Mouse (Mus musculus): ENCODE measurements around the gene Stxbp5. TPM values are rescaled to one million over a fixed set of nuclear protein-coding genes. Genes with fewer than 3 reads are reported as not detected.

Gene Stxbp5
- polyA plus RNA-seq, 1 experiment, result not detected

GRCm38 (mm10) chr10:9796429-9796828 lies 104.5 kb downstream of the Stxbp5 start:
- TF ChIP-seq CTCF (IDR thresholded peaks at IDR 0.05; ENCODE audit: insufficient read depth, low read depth, low read length) (no peak), POLR2A (IDR thresholded peaks at IDR 0.05; ENCODE audit: insufficient read depth, low read depth, low read length) (no peak)
- Histone ChIP-seq H3K27ac (ENCODE audit: insufficient read depth, low read depth, low read length) (no peak overlapping the region), H3K4me1 (ENCODE audit: control insufficient read depth, insufficient read depth, low read length) (no peaks in the 10 kb centered on the region), H3K4me3 (ENCODE audit: insufficient read depth, low read depth, low read length) (no peak overlapping the region)
- 96% methylated on average over 1 of the region's 1 CpGs for WGBS

GRCm38 (mm10) chr10:9794429-9794828 lies 106.5 kb downstream of the Stxbp5 start:
- no peak for TF ChIP-seq CTCF (IDR thresholded peaks at IDR 0.05; ENCODE audit: insufficient read depth, low read depth, low read length)
- no peak for TF ChIP-seq POLR2A (IDR thresholded peaks at IDR 0.05; ENCODE audit: insufficient read depth, low read depth, low read length)
- no peak overlapping the region for H3K4me3 ChIP-seq (ENCODE audit: insufficient read depth, low read depth, low read length)
- no peak overlapping the region for H3K27ac ChIP-seq (ENCODE audit: insufficient read depth, low read depth, low read length)
- no peaks in the 10 kb centered on the region for H3K4me1 ChIP-seq (ENCODE audit: control insufficient read depth, insufficient read depth, low read length)

GRCm38 (mm10) chr10:9790947-9791346 lies 109.9 kb downstream of the Stxbp5 start:
- Histone ChIP-seq H3K27ac (ENCODE audit: insufficient read depth, low read depth, low read length) (no peak overlapping the region), H3K4me3 (ENCODE audit: insufficient read depth, low read depth, low read length) (no peak overlapping the region), H3K4me1 (ENCODE audit: control insufficient read depth, insufficient read depth, low read length) (peaks cover 5% of the 10 kb centered on the region; the same call in 1 of the 2 replicates)
- TF ChIP-seq POLR2A (IDR thresholded peaks at IDR 0.05; ENCODE audit: insufficient read depth, low read depth, low read length), result no peak
- no peak for TF ChIP-seq CTCF (IDR thresholded peaks at IDR 0.05; ENCODE audit: insufficient read depth, low read depth, low read length)
- 93% methylated on average over 3 of the region's 3 CpGs for WGBS

- Histone ChIP-seq H3K4me3 (ENCODE audit: insufficient read depth, low read depth, low read length) (no peak overlapping the region), H3K4me1 (ENCODE audit: control insufficient read depth, insufficient read depth, low read length) (peaks cover 5% of the 10 kb centered on the region; the same call in 1 of the 2 replicates), H3K27ac (ENCODE audit: insufficient read depth, low read depth, low read length) (no peak overlapping the region)
- 93% methylated on average over 11 of the region's 11 CpGs for WGBS
- TF ChIP-seq CTCF (IDR thresholded peaks at IDR 0.05; ENCODE audit: insufficient read depth, low read depth, low read length), result no peak
- TF ChIP-seq POLR2A (IDR thresholded peaks at IDR 0.05; ENCODE audit: insufficient read depth, low read depth, low read length), result no peak
These were observed 114.4 kb downstream of the Stxbp5 start for GRCm38 (mm10) chr10:9786461-9786860.

GRCm38 (mm10) chr10:9785651-9786050 lies 115.2 kb downstream of the Stxbp5 start:
- Histone ChIP-seq H3K4me3 (ENCODE audit: insufficient read depth, low read depth, low read length) (no peak overlapping the region), H3K4me1 (ENCODE audit: control insufficient read depth, insufficient read depth, low read length) (peaks cover 5% of the 10 kb centered on the region; the same call in 1 of the 2 replicates), H3K27ac (ENCODE audit: insufficient read depth, low read depth, low read length) (no peak overlapping the region)
- 24% methylated on average over 6 of the region's 6 CpGs for WGBS
- TF ChIP-seq CTCF (IDR thresholded peaks at IDR 0.05; ENCODE audit: insufficient read depth, low read depth, low read length), result no peak

- TF ChIP-seq POLR2A (IDR thresholded peaks at IDR 0.05; ENCODE audit: insufficient read depth, low read depth, low read length) (no peak), CTCF (IDR thresholded peaks at IDR 0.05; ENCODE audit: insufficient read depth, low read depth, low read length) (no peak)
- WGBS, result 68% methylated on average over 4 of the region's 4 CpGs
- no peak overlapping the region for H3K27ac ChIP-seq (ENCODE audit: insufficient read depth, low read depth, low read length)
- H3K4me3 ChIP-seq (ENCODE audit: insufficient read depth, low read depth, low read length), result no peak overlapping the region
- no peaks in the 10 kb centered on the region for H3K4me1 ChIP-seq (ENCODE audit: control insufficient read depth, insufficient read depth, low read length)
These were observed 121.0 kb downstream of the Stxbp5 start for GRCm38 (mm10) chr10:9779864-9780263.

- H3K4me1 ChIP-seq (ENCODE audit: control insufficient read depth, insufficient read depth, low read length), result no peaks in the 10 kb centered on the region
- H3K27ac ChIP-seq (ENCODE audit: insufficient read depth, low read depth, low read length), result no peak overlapping the region
- no peak overlapping the region for H3K4me3 ChIP-seq (ENCODE audit: insufficient read depth, low read depth, low read length)
- 82% methylated on average over 12 of the region's 12 CpGs for WGBS
- TF ChIP-seq CTCF (IDR thresholded peaks at IDR 0.05; ENCODE audit: insufficient read depth, low read depth, low read length) (no peak), POLR2A (IDR thresholded peaks at IDR 0.05; ENCODE audit: insufficient read depth, low read depth, low read length) (no peak)
These were observed 130.6 kb downstream of the Stxbp5 start for GRCm38 (mm10) chr10:9770261-9770660.

- no peak overlapping the region for H3K4me3 ChIP-seq (ENCODE audit: insufficient read depth, low read depth, low read length)
- 91% methylated on average over 5 of the region's 5 CpGs for WGBS
- TF ChIP-seq CTCF (IDR thresholded peaks at IDR 0.05; ENCODE audit: insufficient read depth, low read depth, low read length) (no peak), POLR2A (IDR thresholded peaks at IDR 0.05; ENCODE audit: insufficient read depth, low read depth, low read length) (no peak)
- H3K27ac ChIP-seq (ENCODE audit: insufficient read depth, low read depth, low read length), result no peak overlapping the region
- no peaks in the 10 kb centered on the region for H3K4me1 ChIP-seq (ENCODE audit: control insufficient read depth, insufficient read depth, low read length)
These were observed 137.0 kb downstream of the Stxbp5 start for GRCm38 (mm10) chr10:9763831-9764230.

GRCm38 (mm10) chr10:9760264-9760663 lies 140.6 kb downstream of the Stxbp5 start:
- 89% methylated on average over 8 of the region's 8 CpGs for WGBS
- TF ChIP-seq CTCF (IDR thresholded peaks at IDR 0.05; ENCODE audit: insufficient read depth, low read depth, low read length), result no peak
- no peak for TF ChIP-seq POLR2A (IDR thresholded peaks at IDR 0.05; ENCODE audit: insufficient read depth, low read depth, low read length)
- Histone ChIP-seq H3K4me1 (ENCODE audit: control insufficient read depth, insufficient read depth, low read length) (no peaks in the 10 kb centered on the region), H3K27ac (ENCODE audit: insufficient read depth, low read depth, low read length) (no peak overlapping the region), H3K4me3 (ENCODE audit: insufficient read depth, low read depth, low read length) (no peak overlapping the region)

- WGBS, result 83% methylated on average over 6 of the region's 6 CpGs
- no peak for TF ChIP-seq POLR2A (IDR thresholded peaks at IDR 0.05; ENCODE audit: insufficient read depth, low read depth, low read length)
- no peak for TF ChIP-seq CTCF (IDR thresholded peaks at IDR 0.05; ENCODE audit: insufficient read depth, low read depth, low read length)
These were observed 144.3 kb downstream of the Stxbp5 start for GRCm38 (mm10) chr10:9756546-9756945.

More at GRCm38 (mm10) chr10:9756546-9756945, 144.3 kb downstream of the Stxbp5 start:
- Histone ChIP-seq H3K4me3 (ENCODE audit: insufficient read depth, low read depth, low read length) (no peak overlapping the region), H3K4me1 (ENCODE audit: control insufficient read depth, insufficient read depth, low read length) (no peaks in the 10 kb centered on the region), H3K27ac (ENCODE audit: insufficient read depth, low read depth, low read length) (no peak overlapping the region)

Data from olfactory bulb, adult 2 months (tissue).